Mouse (Mus musculus): ENCODE measurements around the gene Gm42674. TPM values are rescaled to one million over a fixed set of nuclear protein-coding genes. Genes with fewer than 3 reads are reported as not detected.

Gene Gm42674
- polyA plus RNA-seq, 1 experiment, result not detected

DNA sequence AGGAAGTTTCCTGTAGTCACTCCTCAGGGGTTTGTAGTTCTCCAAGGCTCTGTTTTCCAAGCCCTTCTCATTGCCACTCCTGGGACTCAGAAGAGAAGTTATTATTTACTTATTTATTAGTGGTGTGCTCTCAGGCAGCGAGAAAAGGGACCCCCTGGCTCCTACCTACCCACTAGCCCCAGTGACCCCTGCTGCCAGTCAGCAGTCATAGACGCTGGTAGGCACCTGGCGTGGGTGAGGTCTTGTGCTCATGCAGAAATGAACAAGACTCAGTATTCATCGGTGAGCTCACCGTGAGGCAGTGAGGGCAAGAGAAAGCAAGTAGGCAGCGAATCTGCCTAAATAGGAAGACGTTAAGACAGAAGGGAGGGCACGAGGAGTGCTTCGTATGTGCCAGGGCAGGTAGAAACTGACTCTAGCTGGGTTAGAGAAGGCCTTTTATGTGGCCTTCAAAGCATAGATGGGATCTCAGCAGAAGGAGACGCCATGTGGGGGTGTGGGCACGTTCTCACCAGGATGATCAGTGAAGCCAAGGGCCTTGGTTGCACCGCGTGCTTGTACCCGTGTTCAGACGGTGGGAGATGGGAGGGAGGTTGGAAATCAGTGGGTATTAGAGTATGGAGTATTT lies 15.6 kb upstream of the Gm42674 start:
- Histone ChIP-seq H3K27me3 (ENCODE audit: control insufficient read depth, insufficient read depth, low read length) (no peaks in the 10 kb centered on the region), H3K36me3 (ENCODE audit: control insufficient read depth, insufficient read depth, low read length) (no peaks in the 10 kb centered on the region), H3K4me3 (ENCODE audit: control insufficient read depth, insufficient read depth, low read length) (no peak overlapping the region), H3K27ac (ENCODE audit: control insufficient read depth, insufficient read depth, low read length) (peak overlapping the region; percentile 93), H3K4me1 (replicated peaks; ENCODE audit: control insufficient read depth, insufficient read depth, low read length) (peaks cover 39% of the 10 kb centered on the region)
- DNase-seq, result peak; percentile 43
- TF ChIP-seq CTCF (IDR thresholded peaks at IDR 0.05; ENCODE audit: borderline replicate concordance, control insufficient read depth, extremely low read depth, insufficient read depth, low read length, poor library complexity), result no peak
- no peak for TF ChIP-seq POLR2A (IDR thresholded peaks at IDR 0.05; ENCODE audit: control insufficient read depth, extremely low read depth, insufficient read depth, low read length, poor library complexity)
- WGBS, result 16% methylated on average over 15 of the region's 15 CpGs

DNA sequence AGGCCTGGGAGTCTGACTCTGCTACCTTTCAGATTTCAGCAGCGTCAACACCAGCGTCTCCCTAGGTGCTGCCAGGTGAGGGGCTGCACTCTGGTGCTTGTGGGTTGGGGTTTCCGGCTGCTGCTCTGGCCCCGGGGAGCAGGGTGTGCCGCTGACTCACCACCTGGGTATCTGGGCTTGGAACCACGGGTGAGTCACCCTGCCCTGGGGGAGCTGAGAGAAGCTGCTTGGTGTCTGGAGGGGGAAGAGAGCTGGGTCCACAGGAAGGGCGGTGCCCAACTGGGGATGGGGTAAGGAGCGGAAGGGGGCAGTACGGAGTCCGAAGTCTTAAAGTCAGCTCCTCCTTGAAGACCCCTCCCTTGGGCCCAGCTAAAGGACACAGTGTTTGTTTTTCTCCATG lies 14.8 kb upstream of the Gm42674 start:
- Histone ChIP-seq H3K36me3 (ENCODE audit: control insufficient read depth, insufficient read depth, low read length) (no peaks in the 10 kb centered on the region), H3K4me3 (ENCODE audit: control insufficient read depth, insufficient read depth, low read length) (no peak overlapping the region), H3K4me1 (replicated peaks; ENCODE audit: control insufficient read depth, insufficient read depth, low read length) (peaks cover 39% of the 10 kb centered on the region), H3K27ac (ENCODE audit: control insufficient read depth, insufficient read depth, low read length) (peak overlapping the region; percentile 93), H3K27me3 (ENCODE audit: control insufficient read depth, insufficient read depth, low read length) (no peaks in the 10 kb centered on the region)
- peak; percentile 86 for DNase-seq
- WGBS, result 4% methylated on average over 10 of the region's 10 CpGs
- TF ChIP-seq CTCF (IDR thresholded peaks at IDR 0.05; ENCODE audit: borderline replicate concordance, control insufficient read depth, extremely low read depth, insufficient read depth, low read length, poor library complexity) (0 out of 2 replicates have a peak, but pooled peaks have one; percentile 28), POLR2A (IDR thresholded peaks at IDR 0.05; ENCODE audit: control insufficient read depth, extremely low read depth, insufficient read depth, low read length, poor library complexity) (0 out of 2 replicates have a peak, but pooled peaks have one; percentile 41)

DNA sequence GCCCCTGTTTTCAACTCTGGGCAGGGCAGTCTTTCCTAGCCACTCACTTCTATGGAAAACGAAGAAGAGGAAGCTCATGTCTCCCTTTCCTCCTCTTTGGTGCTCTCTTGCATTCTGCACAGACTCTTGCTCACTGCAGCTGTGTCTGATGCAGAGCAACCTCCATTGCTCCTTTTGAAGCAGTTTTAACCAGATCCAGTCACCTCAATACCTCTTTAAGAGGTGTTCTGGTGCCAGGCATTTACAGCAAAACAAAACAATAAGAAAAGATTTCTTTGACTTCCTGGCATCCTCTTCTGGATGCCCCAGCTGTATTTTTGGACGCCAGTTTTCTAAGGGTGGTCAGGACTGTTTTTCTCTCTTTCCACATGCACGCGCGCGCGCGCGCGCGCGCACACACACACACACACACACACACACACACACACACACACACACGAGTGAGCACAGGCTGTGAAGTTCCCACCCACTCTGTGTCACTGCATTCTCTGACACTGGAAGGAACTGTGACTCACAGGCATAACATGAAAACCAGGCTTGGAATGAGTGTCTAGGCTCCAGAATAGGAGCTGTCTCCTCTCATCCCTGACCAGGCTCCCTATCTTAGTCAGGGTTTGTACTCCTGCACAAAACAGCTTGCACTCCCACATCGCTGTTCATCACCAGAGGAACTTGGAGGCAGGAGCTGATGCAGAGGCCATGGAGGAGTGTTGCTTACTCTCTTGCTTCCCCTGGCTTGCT lies 14.2 kb upstream of the Gm42674 start:
- Histone ChIP-seq H3K4me1 (replicated peaks; ENCODE audit: control insufficient read depth, insufficient read depth, low read length) (peaks cover 39% of the 10 kb centered on the region), H3K4me3 (ENCODE audit: control insufficient read depth, insufficient read depth, low read length) (no peak overlapping the region)

GRCm38 (mm10) chr3:90589390-90589789 lies 12.3 kb upstream of the Gm42674 start:
- TF ChIP-seq POLR2A (IDR thresholded peaks at IDR 0.05; ENCODE audit: control insufficient read depth, extremely low read depth, insufficient read depth, low read length, poor library complexity) (no peak), CTCF (IDR thresholded peaks at IDR 0.05; ENCODE audit: borderline replicate concordance, control insufficient read depth, extremely low read depth, insufficient read depth, low read length, poor library complexity) (no peak)
- no peaks in the 10 kb centered on the region for H3K36me3 ChIP-seq (ENCODE audit: control insufficient read depth, insufficient read depth, low read length)
- H3K27ac ChIP-seq (ENCODE audit: control insufficient read depth, insufficient read depth, low read length), result peak overlapping the region; percentile 56
- DNase-seq, result peak; percentile 43
- no peaks in the 10 kb centered on the region for H3K27me3 ChIP-seq (ENCODE audit: control insufficient read depth, insufficient read depth, low read length)
- no peak overlapping the region for H3K4me3 ChIP-seq (ENCODE audit: control insufficient read depth, insufficient read depth, low read length)
- peaks cover 39% of the 10 kb centered on the region for H3K4me1 ChIP-seq (replicated peaks; ENCODE audit: control insufficient read depth, insufficient read depth, low read length)
- 22% methylated on average over 6 of the region's 6 CpGs for WGBS

More for the DNA sequence above, 14.2 kb upstream of the Gm42674 start:
- TF ChIP-seq POLR2A (IDR thresholded peaks at IDR 0.05; ENCODE audit: control insufficient read depth, extremely low read depth, insufficient read depth, low read length, poor library complexity) (no peak), CTCF (IDR thresholded peaks at IDR 0.05; ENCODE audit: borderline replicate concordance, control insufficient read depth, extremely low read depth, insufficient read depth, low read length, poor library complexity) (no peak)
- Histone ChIP-seq H3K27me3 (ENCODE audit: control insufficient read depth, insufficient read depth, low read length) (no peaks in the 10 kb centered on the region), H3K36me3 (ENCODE audit: control insufficient read depth, insufficient read depth, low read length) (no peaks in the 10 kb centered on the region), H3K27ac (ENCODE audit: control insufficient read depth, insufficient read depth, low read length) (peak overlapping the region; percentile 93)
- WGBS, result 71% methylated on average over 14 of the region's 14 CpGs
- no peak for DNase-seq

GRCm38 (mm10) chr3:90589947-90590346 lies 11.8 kb upstream of the Gm42674 start, which contains the start of gene S100a2:
Gene S100a2, plus strand, starts transcription at chr3:90590247.
- TF ChIP-seq POLR2A (IDR thresholded peaks at IDR 0.05; ENCODE audit: control insufficient read depth, extremely low read depth, insufficient read depth, low read length, poor library complexity) (no peak), CTCF (IDR thresholded peaks at IDR 0.05; ENCODE audit: borderline replicate concordance, control insufficient read depth, extremely low read depth, insufficient read depth, low read length, poor library complexity) (no peak)
- H3K27me3 ChIP-seq (ENCODE audit: control insufficient read depth, insufficient read depth, low read length), result no peaks in the 10 kb centered on the region
- no peak for DNase-seq
- H3K4me1 ChIP-seq (replicated peaks; ENCODE audit: control insufficient read depth, insufficient read depth, low read length), result peaks cover 39% of the 10 kb centered on the region
- H3K36me3 ChIP-seq (ENCODE audit: control insufficient read depth, insufficient read depth, low read length), result no peaks in the 10 kb centered on the region
- 92% methylated on average over 8 of the region's 8 CpGs for WGBS
- peak within 1 kb of the TSS; percentile 56 for H3K27ac ChIP-seq (ENCODE audit: control insufficient read depth, insufficient read depth, low read length)
- no peak within 1 kb of the TSS for H3K4me3 ChIP-seq (ENCODE audit: control insufficient read depth, insufficient read depth, low read length)

GRCm38 (mm10) chr3:90594466-90594865 lies 7.2 kb upstream of the Gm42674 start:
- H3K4me1 ChIP-seq (replicated peaks; ENCODE audit: control insufficient read depth, insufficient read depth, low read length), result peaks cover 9% of the 10 kb centered on the region
- H3K4me3 ChIP-seq (ENCODE audit: control insufficient read depth, insufficient read depth, low read length), result no peak overlapping the region
- no peak for TF ChIP-seq POLR2A (IDR thresholded peaks at IDR 0.05; ENCODE audit: control insufficient read depth, extremely low read depth, insufficient read depth, low read length, poor library complexity)
- TF ChIP-seq CTCF (IDR thresholded peaks at IDR 0.05; ENCODE audit: borderline replicate concordance, control insufficient read depth, extremely low read depth, insufficient read depth, low read length, poor library complexity), result no peak
- WGBS, result 100% methylated on average over 1 of the region's 1 CpGs
- no peaks in the 10 kb centered on the region for H3K36me3 ChIP-seq (ENCODE audit: control insufficient read depth, insufficient read depth, low read length)
- no peaks in the 10 kb centered on the region for H3K27me3 ChIP-seq (ENCODE audit: control insufficient read depth, insufficient read depth, low read length)
- DNase-seq, result no peak
- no peak overlapping the region for H3K27ac ChIP-seq (ENCODE audit: control insufficient read depth, insufficient read depth, low read length)

Data from thymus, adult 2 months (tissue).